Mouse (Mus musculus) lung, adult 2 months (tissue): ENCODE measurements at regions not wholly inside any gene's neighbourhood (a gene's known extent, or its start where the extent isn't known, plus 50 kb on each side); places are given as distances from the start of the nearest gene placed in this dataset.

Experiments
- CTCF ChIP-seq: fragments of 200-500 bp; IDR thresholded peaks from 2 replicates; pipeline ENCODE4 v1.5.1; 2011; ENCODE audit warnings: mild to moderate bottlenecking, low read length, control low read depth; ENCODE audit not compliant: insufficient read depth
- POLR2A ChIP-seq: fragments of 200-500 bp; IDR thresholded peaks from 2 replicates; pipeline ENCODE4 v1.6.1; 2011; ENCODE audit warnings: low read depth, mild to moderate bottlenecking, control low read depth, low read length, borderline replicate concordance; ENCODE audit errors: extremely low read depth

DNA sequence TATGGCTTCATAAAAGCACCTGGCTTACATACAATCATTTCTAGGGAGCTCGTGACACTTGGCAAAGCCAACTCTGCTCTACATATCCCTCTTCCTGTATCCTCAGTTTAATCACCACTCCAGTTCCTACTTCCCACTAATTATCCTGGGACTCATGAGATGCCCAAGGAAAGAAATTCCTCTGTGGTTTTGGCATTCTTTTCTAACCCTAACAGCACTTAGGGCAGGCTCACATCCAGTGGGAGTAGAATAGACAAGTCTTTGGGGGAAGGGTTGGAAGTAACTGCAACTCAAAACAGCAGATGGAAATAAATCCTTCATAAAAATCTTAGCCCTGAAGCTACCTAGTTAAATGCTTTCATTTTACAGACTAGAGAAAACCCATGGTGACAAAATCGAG is 112.3 kb upstream of the Tmtc4 start:
- TF ChIP-seq CTCF (no peak), POLR2A (no peak)
